Mouse (Mus musculus): ENCODE data around the gene Spop. TPM values are rescaled to one million over a fixed set of nuclear protein-coding genes. Genes with fewer than 3 reads are reported as not detected.

The Spop gene
- polyA plus RNA-seq, 1 experiment = 65.9 TPM

- H3K27me3 ChIP-seq (ENCODE audit: control insufficient read depth, insufficient read depth, low read length) = no peaks in the 10 kb centered on the region
- H3K4me3 ChIP-seq (ENCODE audit: low read depth, low read length) = no peak overlapping the region
- H3K36me3 ChIP-seq (ENCODE audit: control insufficient read depth, insufficient read depth, low read length) = peaks cover 47% of the 10 kb centered on the region
- TF ChIP-seq CTCF (IDR thresholded peaks at IDR 0.05; ENCODE audit: extremely low read depth, insufficient read length, insufficient replicate concordance, low read depth, low read length) (no peak), POLR2A (IDR thresholded peaks at IDR 0.05; ENCODE audit: low read depth, low read length) (no peak)
- no peak overlapping the region for H3K27ac ChIP-seq (ENCODE audit: insufficient read depth, low read depth, low read length)
- peaks cover 19% of the 10 kb centered on the region for H3K4me1 ChIP-seq (ENCODE audit: control insufficient read depth, insufficient read depth, insufficient read length, low read length)
- WGBS = 75% methylated on average over 4 of the region's 4 CpGs
These were observed 22.7 kb upstream of the Spop start for GRCm38 (mm10) chr11:95391201-95391600.

- Histone ChIP-seq H3K36me3 (ENCODE audit: control insufficient read depth, insufficient read depth, low read length) (peaks cover 43% of the 10 kb centered on the region), H3K4me1 (ENCODE audit: control insufficient read depth, insufficient read depth, insufficient read length, low read length) (peaks cover 14% of the 10 kb centered on the region), H3K27ac (ENCODE audit: insufficient read depth, low read depth, low read length) (no peak overlapping the region), H3K27me3 (ENCODE audit: control insufficient read depth, insufficient read depth, low read length) (no peaks in the 10 kb centered on the region), H3K4me3 (ENCODE audit: low read depth, low read length) (no peak overlapping the region)
- no peak for TF ChIP-seq POLR2A (IDR thresholded peaks at IDR 0.05; ENCODE audit: low read depth, low read length)
- TF ChIP-seq CTCF (IDR thresholded peaks at IDR 0.05; ENCODE audit: extremely low read depth, insufficient read length, insufficient replicate concordance, low read depth, low read length) = no peak
- WGBS = 78% methylated on average over 5 of the region's 5 CpGs
These were observed 22.1 kb upstream of the Spop start for GRCm38 (mm10) chr11:95391743-95392142.

DNA sequence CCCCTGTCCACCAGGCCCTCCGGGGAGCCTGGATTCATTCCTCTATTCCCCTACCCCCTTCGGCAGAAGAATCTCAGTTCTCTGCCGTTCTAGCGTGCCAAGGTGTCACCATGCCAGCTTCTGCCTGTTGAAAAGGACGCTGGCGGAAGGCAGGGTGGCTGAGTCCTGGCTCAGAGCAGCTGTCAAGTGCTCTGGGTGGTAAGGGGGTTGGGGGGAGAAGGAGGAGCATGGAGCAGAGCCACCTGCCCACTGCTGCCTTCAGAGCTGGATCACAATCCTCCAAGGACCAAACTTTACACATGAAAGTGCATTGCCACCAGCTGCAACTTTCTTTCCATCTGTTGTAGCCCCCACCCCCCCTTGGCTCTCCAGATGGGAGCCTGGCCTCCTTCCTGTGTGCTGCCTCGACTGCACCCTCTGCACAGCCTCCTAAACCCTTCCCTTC lies 21.6 kb upstream of the Spop start:
- TF ChIP-seq CTCF (IDR thresholded peaks at IDR 0.05; ENCODE audit: extremely low read depth, insufficient read length, insufficient replicate concordance, low read depth, low read length) = no peak
- no peak for TF ChIP-seq POLR2A (IDR thresholded peaks at IDR 0.05; ENCODE audit: low read depth, low read length)
- no peak overlapping the region for H3K27ac ChIP-seq (ENCODE audit: insufficient read depth, low read depth, low read length)

GRCm38 (mm10) chr11:95392708-95393499 lies 21.0 kb upstream of the Spop start:
- no peak for TF ChIP-seq CTCF (IDR thresholded peaks at IDR 0.05; ENCODE audit: extremely low read depth, insufficient read length, insufficient replicate concordance, low read depth, low read length)
- no peak for TF ChIP-seq POLR2A (IDR thresholded peaks at IDR 0.05; ENCODE audit: low read depth, low read length)
- Histone ChIP-seq H3K27me3 (ENCODE audit: control insufficient read depth, insufficient read depth, low read length) (no peaks in the 10 kb centered on the region), H3K4me3 (ENCODE audit: low read depth, low read length) (no peak overlapping the region), H3K27ac (ENCODE audit: insufficient read depth, low read depth, low read length) (no peak overlapping the region), H3K4me1 (ENCODE audit: control insufficient read depth, insufficient read depth, insufficient read length, low read length) (peaks cover 6% of the 10 kb centered on the region), H3K36me3 (ENCODE audit: control insufficient read depth, insufficient read depth, low read length) (peaks cover 38% of the 10 kb centered on the region)
- WGBS = 82% methylated on average over 11 of the region's 11 CpGs

More for the DNA sequence above, 21.6 kb upstream of the Spop start:
- no peak overlapping the region for H3K4me3 ChIP-seq (ENCODE audit: low read depth, low read length)
- H3K4me1 ChIP-seq (ENCODE audit: control insufficient read depth, insufficient read depth, insufficient read length, low read length) = peaks cover 10% of the 10 kb centered on the region
- peaks cover 39% of the 10 kb centered on the region for H3K36me3 ChIP-seq (ENCODE audit: control insufficient read depth, insufficient read depth, low read length)
- 60% methylated on average over 7 of the region's 7 CpGs for WGBS
- no peaks in the 10 kb centered on the region for H3K27me3 ChIP-seq (ENCODE audit: control insufficient read depth, insufficient read depth, low read length)

GRCm38 (mm10) chr11:95393500-95393816 lies 20.4 kb upstream of the Spop start:
- Histone ChIP-seq H3K36me3 (ENCODE audit: control insufficient read depth, insufficient read depth, low read length) (peaks cover 33% of the 10 kb centered on the region), H3K4me3 (ENCODE audit: low read depth, low read length) (no peak overlapping the region), H3K4me1 (ENCODE audit: control insufficient read depth, insufficient read depth, insufficient read length, low read length) (peaks cover 1% of the 10 kb centered on the region), H3K27ac (ENCODE audit: insufficient read depth, low read depth, low read length) (no peak overlapping the region), H3K27me3 (ENCODE audit: control insufficient read depth, insufficient read depth, low read length) (no peaks in the 10 kb centered on the region)
- 61% methylated on average over 5 of the region's 5 CpGs for WGBS
- TF ChIP-seq CTCF (IDR thresholded peaks at IDR 0.05; ENCODE audit: extremely low read depth, insufficient read length, insufficient replicate concordance, low read depth, low read length) (no peak), POLR2A (IDR thresholded peaks at IDR 0.05; ENCODE audit: low read depth, low read length) (no peak)

DNA sequence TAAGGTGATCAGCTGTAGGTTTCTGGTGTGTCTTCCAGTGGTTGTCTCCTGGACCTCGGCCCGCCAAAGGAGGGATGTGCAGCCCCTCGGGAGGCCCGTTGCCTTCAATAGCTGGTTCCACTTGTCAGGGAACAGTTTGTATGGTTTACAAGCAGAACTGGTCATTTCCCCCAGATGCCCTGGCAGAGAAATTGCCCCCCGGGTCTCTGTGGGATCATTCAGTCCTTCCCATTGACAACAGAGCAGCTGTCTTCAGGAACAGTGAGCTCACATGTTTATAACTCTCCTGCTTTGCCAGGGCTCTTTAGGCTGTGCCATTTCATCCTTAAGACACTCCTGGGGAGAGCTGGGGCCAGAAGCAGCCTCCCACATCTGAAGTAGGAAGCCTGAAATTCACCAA lies 19.8 kb upstream of the Spop start:
- no peak overlapping the region for H3K4me3 ChIP-seq (ENCODE audit: low read depth, low read length)
- TF ChIP-seq POLR2A (IDR thresholded peaks at IDR 0.05; ENCODE audit: low read depth, low read length) (no peak), CTCF (IDR thresholded peaks at IDR 0.05; ENCODE audit: extremely low read depth, insufficient read length, insufficient replicate concordance, low read depth, low read length) (no peak)
- H3K4me1 ChIP-seq (ENCODE audit: control insufficient read depth, insufficient read depth, insufficient read length, low read length) = no peaks in the 10 kb centered on the region; the same call in none of the 2 replicates
- H3K27ac ChIP-seq (ENCODE audit: insufficient read depth, low read depth, low read length) = no peak overlapping the region
- peaks cover 31% of the 10 kb centered on the region for H3K36me3 ChIP-seq (ENCODE audit: control insufficient read depth, insufficient read depth, low read length)
- WGBS = 53% methylated on average over 5 of the region's 5 CpGs
- no peaks in the 10 kb centered on the region for H3K27me3 ChIP-seq (ENCODE audit: control insufficient read depth, insufficient read depth, low read length)

GRCm38 (mm10) chr11:95396548-95396947 lies 17.3 kb upstream of the Spop start:
- WGBS = 48% methylated on average over 1 of the region's 1 CpGs
- peaks cover 9% of the 10 kb centered on the region for H3K36me3 ChIP-seq (ENCODE audit: control insufficient read depth, insufficient read depth, low read length)
- TF ChIP-seq CTCF (IDR thresholded peaks at IDR 0.05; ENCODE audit: extremely low read depth, insufficient read length, insufficient replicate concordance, low read depth, low read length) (no peak), POLR2A (IDR thresholded peaks at IDR 0.05; ENCODE audit: low read depth, low read length) (no peak)
- no peaks in the 10 kb centered on the region for H3K27me3 ChIP-seq (ENCODE audit: control insufficient read depth, insufficient read depth, low read length)
- no peaks in the 10 kb centered on the region; the same call in 1 of the 2 replicates for H3K4me1 ChIP-seq (ENCODE audit: control insufficient read depth, insufficient read depth, insufficient read length, low read length)
- no peak overlapping the region for H3K27ac ChIP-seq (ENCODE audit: insufficient read depth, low read depth, low read length)
- no peak overlapping the region for H3K4me3 ChIP-seq (ENCODE audit: low read depth, low read length)

All from small intestine, adult 2 months (tissue).